Mouse (Mus musculus) bone marrow, adult 2 months (tissue): ENCODE measurements around the gene Lmntd2. TPM values are rescaled to one million over a fixed set of nuclear protein-coding genes. Genes with fewer than 3 reads are reported as not detected.

Experiments
- H3K27ac ChIP-seq: fragments of 200-500 bp; 2 replicates; pipeline ENCODE4 v1.5.1; 2012; ENCODE audit warnings: low read depth, mild to moderate bottlenecking, control low read depth, inconsistent platforms, low read length; ENCODE audit not compliant: control insufficient read depth, poor library complexity, insufficient read depth
- H3K4me1 ChIP-seq: fragments of 200-500 bp; 2 replicates; pipeline ENCODE4 v1.6.1; 2011; ENCODE audit warnings: low read length; ENCODE audit not compliant: control insufficient read depth, insufficient read depth
- H3K4me3 ChIP-seq: fragments of 200-500 bp; replicated peaks from 2 replicates; pipeline ENCODE3; 2011; ENCODE audit warnings: mild to moderate bottlenecking, low read depth, low read length, control low read depth; ENCODE audit not compliant: control insufficient read depth
- CTCF ChIP-seq: fragments of 200-500 bp; IDR thresholded peaks from 2 replicates; pipeline ENCODE4 v1.5.1; 2011; ENCODE audit warnings: low read length, control low read depth; ENCODE audit not compliant: control insufficient read depth, insufficient read depth
- POLR2A ChIP-seq: fragments of 200-500 bp; IDR thresholded peaks from 2 replicates; pipeline ENCODE4 v1.6.1; 2011; ENCODE audit warnings: low read depth, mild to moderate bottlenecking, control low read depth, low read length, borderline replicate concordance; ENCODE audit not compliant: control insufficient read depth
- WGBS: fragments of 180-500 bp; shearing (Covaris S2); methylation state at CpG from one replicate; pipeline ENCODE4 v1.1.7; 2018; 5-methylcytosine and 5-hydroxymethylcytosine counted together
- polyA plus RNA-seq: library from polyadenylated mRNA; stranded (reverse); fragments of >200 nt; gene quantifications from 2 replicates; pipeline ENCODE4 v1.2.4, GENCODE M21; 2011; ENCODE audit warnings: low replicate concordance; ENCODE audit not compliant: missing spikeins, insufficient read depth, insufficient read length

The Lmntd2 gene
- polyA plus RNA-seq, 1 experiment, result 1.9 TPM

DNA sequence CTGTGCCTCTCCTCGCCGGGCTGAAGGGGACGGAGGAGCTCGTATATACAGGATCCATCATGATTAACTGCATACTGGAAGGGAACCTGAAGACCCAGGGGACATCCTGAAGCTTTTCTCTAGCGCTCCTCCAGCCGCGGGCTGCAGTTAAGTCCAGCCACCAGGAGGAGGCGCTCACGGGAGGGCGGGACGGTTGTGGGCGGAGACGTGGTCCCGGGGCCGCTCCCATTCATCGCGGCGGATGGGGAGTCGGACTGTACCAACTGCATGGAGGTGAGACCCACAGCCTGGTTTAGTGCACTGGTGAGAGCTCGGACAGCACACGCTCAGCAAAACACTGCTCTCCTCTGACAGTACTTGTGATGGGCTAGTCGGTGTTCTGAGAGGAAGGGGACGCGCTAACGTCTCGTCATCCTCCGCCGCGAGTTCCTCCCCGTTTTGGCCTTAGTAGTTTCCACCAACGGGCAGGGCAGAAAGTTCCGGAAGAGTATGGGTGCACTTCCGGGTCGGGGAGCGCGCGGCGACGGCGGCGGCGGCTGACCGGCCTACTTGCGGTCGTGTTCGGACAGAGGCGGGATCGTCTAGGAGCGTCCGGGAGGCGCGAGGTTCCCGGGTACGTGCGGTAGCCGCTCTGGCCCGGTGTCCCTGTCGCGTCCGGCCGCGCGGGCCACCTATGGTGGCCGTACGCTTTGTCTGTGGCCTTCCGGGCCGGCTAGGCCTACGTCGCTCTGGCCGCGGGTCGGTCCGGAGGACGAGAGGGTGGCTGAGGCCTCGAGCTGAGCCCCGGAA, 14.6 kb upstream of the Lmntd2 start, which contains the start of gene Phrf1:
Phrf1 (plus strand) TSS at position 506 of the 789 bp plus-strand sequence.
- H3K4me1 ChIP-seq, result peaks cover 3% of the 10 kb centered on the region; the same call in 1 of the 2 replicates
- WGBS, result under 1% methylated on average over 76 of the region's 76 CpGs
- TF ChIP-seq CTCF (peak; percentile 97), POLR2A (peak; percentile 48; the same call in 1 of the 2 replicates)
- H3K27ac ChIP-seq, result peak within 1 kb of the TSS; percentile 89
- peak within 1 kb of the TSS; percentile 73 for H3K4me3 ChIP-seq

- Histone ChIP-seq H3K4me1 (peaks cover 3% of the 10 kb centered on the region; the same call in 1 of the 2 replicates), H3K27ac (no peak overlapping the region), H3K4me3 (no peak overlapping the region)
- WGBS, result 86% methylated on average over 4 of the region's 4 CpGs
- no peak for TF ChIP-seq CTCF
- no peak for TF ChIP-seq POLR2A
These were observed 13.9 kb upstream of the Lmntd2 start for GRCm38 (mm10) chr7:141227796-141228195.

- 85% methylated on average over 6 of the region's 6 CpGs for WGBS
- H3K4me1 ChIP-seq, result peaks cover 6% of the 10 kb centered on the region; the same call in 1 of the 2 replicates
- no peak overlapping the region for H3K4me3 ChIP-seq
- no peak overlapping the region for H3K27ac ChIP-seq
- no peak for TF ChIP-seq POLR2A
- no peak for TF ChIP-seq CTCF
These were observed 12.7 kb upstream of the Lmntd2 start for GRCm38 (mm10) chr7:141226535-141226934.

DNA sequence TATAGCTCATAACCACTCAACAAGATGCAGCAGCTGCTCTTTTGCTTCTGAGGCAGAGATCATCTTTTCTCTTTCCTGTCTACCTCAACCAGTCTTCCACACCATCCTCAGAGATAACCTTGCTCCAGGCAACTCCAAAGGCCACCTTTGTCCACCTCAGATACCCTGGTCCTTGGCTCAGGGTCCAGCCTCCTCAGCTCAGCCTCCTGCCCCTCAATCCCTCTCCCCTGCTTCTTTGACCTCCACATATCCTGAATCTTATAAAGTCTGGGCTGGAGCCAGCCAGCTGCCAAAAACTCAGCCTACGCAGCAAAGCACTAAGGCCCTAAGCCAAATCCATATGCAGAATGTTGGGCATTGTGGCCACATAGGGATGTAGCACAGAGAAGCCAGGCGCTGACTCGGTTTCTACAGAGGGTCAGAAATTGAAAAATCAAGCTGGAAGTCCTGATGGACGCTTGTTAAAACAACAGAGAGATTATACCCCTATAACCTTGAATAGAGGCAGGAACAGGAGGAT, 8.9 kb upstream of the Lmntd2 start:
- no peak overlapping the region for H3K4me3 ChIP-seq
- TF ChIP-seq POLR2A (no peak), CTCF (no peak)
- no peak overlapping the region for H3K27ac ChIP-seq
- peaks cover 4% of the 10 kb centered on the region; the same call in 1 of the 2 replicates for H3K4me1 ChIP-seq
- 90% methylated on average over 4 of the region's 4 CpGs for WGBS

GRCm38 (mm10) chr7:141222126-141222467, 8.2 kb upstream of the Lmntd2 start:
- Histone ChIP-seq H3K27ac (peak overlapping the region; percentile 26), H3K4me1 (peaks cover 4% of the 10 kb centered on the region; the same call in 1 of the 2 replicates), H3K4me3 (peak overlapping the region; percentile 43)
- TF ChIP-seq POLR2A, result no peak
- no peak for TF ChIP-seq CTCF
- 10% methylated on average over 8 of the region's 8 CpGs for WGBS

GRCm38 (mm10) chr7:141221249-141222125, 7.6 kb upstream of the Lmntd2 start:
- Histone ChIP-seq H3K27ac (peak overlapping the region; percentile 26), H3K4me1 (peaks cover 4% of the 10 kb centered on the region; the same call in 1 of the 2 replicates), H3K4me3 (peak overlapping the region; percentile 48)
- 19% methylated on average over 44 of the region's 44 CpGs for WGBS
- TF ChIP-seq POLR2A, result no peak; the same call in 1 of the 2 replicates
- no peak for TF ChIP-seq CTCF

- no peak for TF ChIP-seq CTCF
- no peak for TF ChIP-seq POLR2A
- H3K4me1 ChIP-seq, result peaks cover 4% of the 10 kb centered on the region; the same call in 1 of the 2 replicates
- no peak overlapping the region for H3K27ac ChIP-seq
- H3K4me3 ChIP-seq, result no peak overlapping the region
- WGBS, result 88% methylated on average over 1 of the region's 1 CpGs
These were observed 6.5 kb upstream of the Lmntd2 start for GRCm38 (mm10) chr7:141220377-141220776.
